Mouse (Mus musculus) hindbrain, postnatal 0 days (tissue): ENCODE data around the gene Rrp9. TPM values are rescaled to one million over a fixed set of nuclear protein-coding genes. Genes with fewer than 3 reads are reported as not detected.

Experiments used
- ATAC-seq: fragments of 200-750 bp; cut with Nextera tagmentation; 2 replicates; pipeline ENCODE4 v1.8.0; 2017; ENCODE audit warnings: mild to moderate bottlenecking, moderate TSS enrichment, moderate library complexity
- DNase-seq: peaks from one replicate; pipeline ENCODE4 v3.0.0-alpha.2; 2015; ENCODE audit warnings: low spot score
- H3K27ac ChIP-seq: fragments of 300-500 bp; sonication (generic); 2 replicates; pipeline ENCODE4 v1.5.1; 2014; ENCODE audit warnings: mild to moderate bottlenecking
- H3K27me3 ChIP-seq: fragments of 300-500 bp; sonication (generic); 2 replicates; pipeline ENCODE4 v1.6.1; 2014; ENCODE audit warnings: low read length, mixed read lengths; ENCODE audit not compliant: insufficient read depth
- H3K36me3 ChIP-seq: fragments of 300-500 bp; sonication (generic); 2 replicates; pipeline ENCODE4 v1.6.1; 2014; ENCODE audit warnings: low read length, mixed read lengths; ENCODE audit not compliant: insufficient read depth
- H3K4me1 ChIP-seq: fragments of 300-500 bp; sonication (generic); 2 replicates; pipeline ENCODE4 v1.6.1; 2014; ENCODE audit warnings: antibody characterized with exemption, low read length, mixed read lengths; ENCODE audit not compliant: insufficient read depth
- H3K4me2 ChIP-seq: fragments of 300-500 bp; sonication (generic); 2 replicates; pipeline ENCODE4 v1.6.1; 2014; ENCODE audit warnings: low read depth, mild to moderate bottlenecking, low read length, moderate library complexity, mixed read lengths
- H3K4me3 ChIP-seq: fragments of 300-500 bp; sonication (generic); 2 replicates; pipeline ENCODE4 v1.5.1; 2014; ENCODE audit warnings: low read length
- H3K9ac ChIP-seq: fragments of 300-500 bp; sonication (generic); replicated peaks from 2 replicates; pipeline ENCODE4 v1.6.1; 2014; ENCODE audit warnings: mild to moderate bottlenecking, low read length, moderate library complexity, mixed read lengths
- H3K9me3 ChIP-seq: fragments of 300-500 bp; sonication (generic); 2 replicates; pipeline ENCODE4 v1.6.1; 2016; ENCODE audit warnings: low read length, mixed read lengths
- CTCF ChIP-seq: IDR thresholded peaks from 2 replicates; pipeline ENCODE4 v1.5.1; 2016; ENCODE audit warnings: antibody characterized with exemption, control low read depth, low read depth
- WGBS: fragments of 180-500 bp; shearing (Covaris S2); extraction: QIAGEN DNeasy Blood & Tissue Kit; methylation state at CpG from one replicate; pipeline ENCODE4 v1.1.7; 2014; 5-methylcytosine and 5-hydroxymethylcytosine counted together
- polyA plus RNA-seq: library from polyadenylated mRNA; unstranded; fragments of >200 nt; fragmentation: Nextera tagmentation; extraction: Ambion mirVana; gene quantifications from 2 replicates; pipeline ENCODE4 v1.2.1, GENCODE M21; 2015
- total RNA-seq: library from RNA; depleted of rRNA; stranded (reverse); fragments of >200 nt; gene quantifications from 2 replicates; pipeline ENCODE4 v1.2.3, GENCODE M21; 2014; rRNA removed

Gene Rrp9
- total and polyA plus RNA-seq, 2 experiments from 2014 or later = 38.3 to 46.2 TPM

GRCm38 (mm10) chr9:106534975-106535374 is 59.2 kb downstream of the Rrp9 start:
- Histone ChIP-seq H3K27me3 (no peaks in the 10 kb centered on the region), H3K4me1 (no peaks in the 10 kb centered on the region), H3K4me2 (no peak overlapping the region), H3K27ac (no peak overlapping the region), H3K36me3 (no peaks in the 10 kb centered on the region), H3K9ac (no peak overlapping the region), H3K9me3 (no peaks in the 10 kb centered on the region), H3K4me3 (no peak overlapping the region)
- WGBS = 89% methylated on average over 11 of the region's 11 CpGs
- no peak for TF ChIP-seq CTCF
- ATAC-seq (no peak), DNase-seq (no peak)

Other genes starting within 250 kb of the Rrp9 start
- 80.9 and 92.7 TPM in 2 replicates for gene Alas1, start 227.3 kb upstream of the Rrp9 start, total RNA-seq
- gene Alas1, start 227.3 kb upstream of the Rrp9 start, polyA plus RNA-seq = 80.4 and 92.3 TPM in 2 replicates
- 9.3 and 9.8 TPM in 2 replicates for gene Poc1a, start 194.9 kb upstream of the Rrp9 start, total RNA-seq
- 9.2 and 10.8 TPM in 2 replicates for gene Poc1a, start 194.9 kb upstream of the Rrp9 start, polyA plus RNA-seq
- 56.0 and 66.4 TPM in 2 replicates for gene Dusp7, start 107.3 kb upstream of the Rrp9 start, total RNA-seq
- gene Dusp7, start 107.3 kb upstream of the Rrp9 start, polyA plus RNA-seq = 12.7 and 13.7 TPM in 2 replicates
- gene Rpl29, start 46.5 kb upstream of the Rrp9 start, total RNA-seq = 691 and 792 TPM in 2 replicates
- gene Rpl29, start 46.5 kb upstream of the Rrp9 start, polyA plus RNA-seq = 689 and 691 TPM in 2 replicates
- gene Acy1, start 37.6 kb upstream of the Rrp9 start, total RNA-seq = 19.3 and 28.0 TPM in 2 replicates
- gene Acy1, start 37.6 kb upstream of the Rrp9 start, polyA plus RNA-seq = 22.2 and 23.0 TPM in 2 replicates
- 20.6 and 26.8 TPM in 2 replicates for gene Abhd14b, start 28.5 kb upstream of the Rrp9 start, total RNA-seq
- gene Abhd14b, start 28.5 kb upstream of the Rrp9 start, polyA plus RNA-seq = 12.4 and 16.8 TPM in 2 replicates
- 59.6 and 62.1 TPM in 2 replicates for gene Abhd14a, start 28.3 kb upstream of the Rrp9 start, total RNA-seq
- 66.8 and 69.2 TPM in 2 replicates for gene Abhd14a, start 28.3 kb upstream of the Rrp9 start, polyA plus RNA-seq
- 623 and 719 TPM in 2 replicates for gene Pcbp4, start 22.7 kb upstream of the Rrp9 start, total RNA-seq
- 214 and 228 TPM in 2 replicates for gene Pcbp4, start 22.7 kb upstream of the Rrp9 start, polyA plus RNA-seq
- gene Gpr62, start 10.0 kb upstream of the Rrp9 start, total RNA-seq = 1.9 and 3.1 TPM in 2 replicates
- gene Gpr62, start 10.0 kb upstream of the Rrp9 start, polyA plus RNA-seq = 3.2 TPM in 2 replicates
- gene Parp3, start 986 bp downstream of the Rrp9 start, total RNA-seq = 1.7 and 2.9 TPM in 2 replicates
- 1.5 and 2.1 TPM in 2 replicates for gene Parp3, start 986 bp downstream of the Rrp9 start, polyA plus RNA-seq
- gene Iqcf1, start 24.0 kb downstream of the Rrp9 start, total RNA-seq = not detected in 2 replicates
- gene Iqcf1, start 24.0 kb downstream of the Rrp9 start, polyA plus RNA-seq = not detected in 2 replicates
- gene Iqcf5, start 38.6 kb downstream of the Rrp9 start, total RNA-seq = not detected in 2 replicates
- 0.35 TPM in 1 of 2 replicates, not detected in the other for gene Iqcf5, start 38.6 kb downstream of the Rrp9 start, polyA plus RNA-seq
- not detected in 2 replicates for gene Iqcf3, start 85.7 kb downstream of the Rrp9 start, total RNA-seq
- gene Iqcf3, start 85.7 kb downstream of the Rrp9 start, polyA plus RNA-seq = not detected in 2 replicates
- gene Iqcf4, start 95.0 kb downstream of the Rrp9 start, total RNA-seq = not detected in 2 replicates
- gene Iqcf4, start 95.0 kb downstream of the Rrp9 start, polyA plus RNA-seq = not detected in 2 replicates
- gene Iqcf6, start 150.6 kb downstream of the Rrp9 start, total RNA-seq = not detected in 2 replicates
- not detected in 2 replicates for gene Iqcf6, start 150.6 kb downstream of the Rrp9 start, polyA plus RNA-seq
- 12.2 and 14.3 TPM in 2 replicates for gene Grm2, start 180.1 kb downstream of the Rrp9 start, total RNA-seq
- 9.8 and 12.0 TPM in 2 replicates for gene Grm2, start 180.1 kb downstream of the Rrp9 start, polyA plus RNA-seq
- 91.4 and 107 TPM in 2 replicates for gene Tex264, start 210.0 kb downstream of the Rrp9 start, total RNA-seq
- 86.7 and 91.7 TPM in 2 replicates for gene Tex264, start 210.0 kb downstream of the Rrp9 start, polyA plus RNA-seq